Mouse (Mus musculus): ENCODE measurements around the gene Abca13. TPM values are rescaled to one million over a fixed set of nuclear protein-coding genes. Genes with fewer than 3 reads are reported as not detected.

The Abca13 gene
- polyA plus RNA-seq, 2 experiments, result 0.10 to 0.11 TPM

DNA sequence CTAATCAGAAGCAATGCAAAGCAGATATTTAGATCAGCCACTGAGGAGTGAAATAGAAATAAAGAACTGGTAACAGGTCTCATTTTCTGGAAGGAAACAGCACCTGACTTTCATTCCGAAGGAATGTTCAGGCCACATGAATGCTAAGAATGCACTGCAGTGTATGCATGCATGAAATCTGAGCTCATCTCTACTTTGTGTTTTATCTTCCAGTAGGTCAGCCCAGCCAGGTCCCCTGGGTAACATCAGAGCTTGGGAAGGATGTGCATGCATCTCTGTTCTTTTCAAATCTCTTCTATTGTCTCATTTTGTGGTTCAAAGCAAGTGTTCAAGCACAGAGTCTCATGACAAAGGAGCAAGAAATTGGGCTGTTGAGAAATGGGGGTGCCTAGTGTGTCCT lies 346.6 kb downstream of the Abca13 start:
- Histone ChIP-seq H3K27ac (no peak overlapping the region), H3K4me2 (ENCODE audit: low read depth) (no peak overlapping the region), H3K9me3 (ENCODE audit: control insufficient read depth, low read length) (no peaks in the 10 kb centered on the region), H3K36me3 (replicated peaks; ENCODE audit: control insufficient read depth, insufficient read depth, low read depth) (no peaks in the 10 kb centered on the region), H3K4me1 (replicated peaks; ENCODE audit: control insufficient read depth in 2 of 2, insufficient read depth in 2 of 2, low read length in 1 of 2) (no peaks in the 10 kb centered on the region), H3K4me3 (ENCODE audit: insufficient read depth in 1 of 2, low read depth in 2 of 2, low read length in 2 of 2) (no peak overlapping the region), H3K27me3 (ENCODE audit: control insufficient read depth, insufficient read depth, low read length) (no peaks in the 10 kb centered on the region), H3K9ac (replicated peaks) (no peak overlapping the region)
- no peak for ATAC-seq (ENCODE audit: insufficient read depth)
- no peak for DNase-seq (ENCODE audit: low read depth in 3 of 3, low spot score in 3 of 3)
- WGBS (ENCODE audit: insufficient replicate concordance), result 68% methylated on average over 1 of the region's 1 CpGs
- TF ChIP-seq EP300 (IDR thresholded peaks at IDR 0.05; ENCODE audit: low read depth) (no peak), CTCF (IDR thresholded peaks at IDR 0.05; ENCODE audit: low read depth) (no peak)

DNA sequence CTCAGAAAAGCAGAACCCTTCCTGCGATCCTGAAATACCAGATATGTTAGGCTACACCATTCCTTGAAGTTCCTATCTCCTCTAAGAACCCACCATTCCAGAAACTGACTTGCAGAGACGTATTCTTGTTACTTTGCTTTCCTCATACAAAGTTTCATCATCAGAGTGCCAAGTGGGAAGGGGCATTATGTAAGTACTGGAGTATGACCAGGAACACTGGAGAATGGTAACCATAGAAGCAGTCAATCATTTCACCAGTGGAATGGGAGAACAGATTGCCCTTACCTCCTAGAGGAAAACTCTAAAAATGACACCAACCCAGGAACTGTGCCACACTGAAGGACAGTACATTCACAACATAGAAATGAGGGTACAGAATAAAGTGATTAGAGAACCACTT lies 368.3 kb downstream of the Abca13 start:
- Histone ChIP-seq H3K9ac (replicated peaks) (no peak overlapping the region), H3K4me3 (ENCODE audit: insufficient read depth in 1 of 2, low read depth in 2 of 2, low read length in 2 of 2) (no peak overlapping the region), H3K9me3 (ENCODE audit: control insufficient read depth, low read length) (no peaks in the 10 kb centered on the region), H3K27me3 (ENCODE audit: control insufficient read depth, insufficient read depth, low read length) (no peaks in the 10 kb centered on the region), H3K36me3 (replicated peaks; ENCODE audit: control insufficient read depth, insufficient read depth, low read depth) (no peaks in the 10 kb centered on the region), H3K27ac (no peak overlapping the region), H3K4me1 (replicated peaks; ENCODE audit: control insufficient read depth in 2 of 2, insufficient read depth in 2 of 2, low read length in 1 of 2) (no peaks in the 10 kb centered on the region), H3K4me2 (ENCODE audit: low read depth) (no peak overlapping the region)
- DNase-seq (ENCODE audit: low read depth in 3 of 3, low spot score in 3 of 3) (no peak), ATAC-seq (ENCODE audit: insufficient read depth) (no peak)
- 43% methylated on average over 2 of the region's 2 CpGs for WGBS (ENCODE audit: insufficient replicate concordance)
- TF ChIP-seq CTCF (IDR thresholded peaks at IDR 0.05; ENCODE audit: low read depth), result no peak
- no peak for TF ChIP-seq EP300 (IDR thresholded peaks at IDR 0.05; ENCODE audit: low read depth)

DNA sequence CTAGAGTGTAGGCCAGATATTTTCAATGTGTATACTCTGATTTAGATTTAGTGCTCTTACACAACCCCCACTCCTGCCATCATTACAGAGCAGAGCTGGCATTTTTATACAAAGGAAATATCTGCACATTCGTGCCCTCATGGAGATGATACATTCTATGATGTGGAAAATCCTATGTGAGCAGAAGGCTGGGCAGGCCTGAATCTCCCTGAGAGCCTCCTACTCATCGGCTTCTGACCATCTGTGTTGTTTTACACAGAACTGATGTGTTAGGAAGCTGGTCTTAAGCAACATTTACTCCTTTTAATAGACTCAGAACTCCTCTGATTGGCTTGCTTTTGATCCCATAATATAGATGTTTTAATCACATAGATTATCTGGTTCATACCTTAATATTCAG lies 376.6 kb downstream of the Abca13 start:
- Histone ChIP-seq H3K4me2 (ENCODE audit: low read depth) (no peak overlapping the region), H3K36me3 (replicated peaks; ENCODE audit: control insufficient read depth, insufficient read depth, low read depth) (no peaks in the 10 kb centered on the region), H3K27me3 (ENCODE audit: control insufficient read depth, insufficient read depth, low read length) (no peaks in the 10 kb centered on the region), H3K9me3 (ENCODE audit: control insufficient read depth, low read length) (no peaks in the 10 kb centered on the region), H3K9ac (replicated peaks) (no peak overlapping the region), H3K4me1 (replicated peaks; ENCODE audit: control insufficient read depth in 2 of 2, insufficient read depth in 2 of 2, low read length in 1 of 2) (no peaks in the 10 kb centered on the region), H3K4me3 (ENCODE audit: insufficient read depth in 1 of 2, low read depth in 2 of 2, low read length in 2 of 2) (no peak overlapping the region), H3K27ac (no peak overlapping the region)
- 44% methylated on average over 2 of the region's 2 CpGs for WGBS (ENCODE audit: insufficient replicate concordance)
- DNase-seq (ENCODE audit: low read depth in 3 of 3, low spot score in 3 of 3), result no peak
- ATAC-seq (ENCODE audit: insufficient read depth), result no peak
- TF ChIP-seq EP300 (IDR thresholded peaks at IDR 0.05; ENCODE audit: low read depth) (no peak), CTCF (IDR thresholded peaks at IDR 0.05; ENCODE audit: low read depth) (no peak)

DNA sequence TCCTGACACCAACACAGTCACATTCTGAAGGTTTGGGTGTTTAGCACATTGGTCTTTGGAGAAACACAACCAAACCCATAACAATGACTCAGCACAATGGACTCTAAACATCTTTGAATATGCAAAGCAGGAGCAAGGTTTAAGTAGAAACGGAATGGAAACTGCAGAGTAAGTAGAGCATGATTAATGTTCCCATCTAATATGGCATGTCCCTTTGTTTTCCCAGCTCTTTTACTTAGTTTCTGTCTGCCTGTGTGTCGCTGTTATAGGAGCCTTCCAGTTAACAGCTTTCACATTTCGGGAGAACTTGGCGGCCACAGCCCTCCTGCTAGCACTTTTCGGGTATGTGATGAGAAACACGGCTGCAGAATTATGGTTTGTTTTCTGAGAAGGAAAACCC lies 378.6 kb downstream of the Abca13 start:
- Histone ChIP-seq H3K4me2 (ENCODE audit: low read depth) (no peak overlapping the region), H3K4me1 (replicated peaks; ENCODE audit: control insufficient read depth in 2 of 2, insufficient read depth in 2 of 2, low read length in 1 of 2) (no peaks in the 10 kb centered on the region), H3K27me3 (ENCODE audit: control insufficient read depth, insufficient read depth, low read length) (no peaks in the 10 kb centered on the region), H3K9me3 (ENCODE audit: control insufficient read depth, low read length) (no peaks in the 10 kb centered on the region), H3K27ac (no peak overlapping the region), H3K36me3 (replicated peaks; ENCODE audit: control insufficient read depth, insufficient read depth, low read depth) (no peaks in the 10 kb centered on the region), H3K4me3 (ENCODE audit: insufficient read depth in 1 of 2, low read depth in 2 of 2, low read length in 2 of 2) (no peak overlapping the region), H3K9ac (replicated peaks) (no peak overlapping the region)
- DNase-seq (ENCODE audit: low read depth in 3 of 3, low spot score in 3 of 3) (no peak), ATAC-seq (ENCODE audit: insufficient read depth) (no peak)
- TF ChIP-seq EP300 (IDR thresholded peaks at IDR 0.05; ENCODE audit: low read depth) (no peak), CTCF (IDR thresholded peaks at IDR 0.05; ENCODE audit: low read depth) (no peak)
- 70% methylated on average over 6 of the region's 6 CpGs for WGBS (ENCODE audit: insufficient replicate concordance)

DNA sequence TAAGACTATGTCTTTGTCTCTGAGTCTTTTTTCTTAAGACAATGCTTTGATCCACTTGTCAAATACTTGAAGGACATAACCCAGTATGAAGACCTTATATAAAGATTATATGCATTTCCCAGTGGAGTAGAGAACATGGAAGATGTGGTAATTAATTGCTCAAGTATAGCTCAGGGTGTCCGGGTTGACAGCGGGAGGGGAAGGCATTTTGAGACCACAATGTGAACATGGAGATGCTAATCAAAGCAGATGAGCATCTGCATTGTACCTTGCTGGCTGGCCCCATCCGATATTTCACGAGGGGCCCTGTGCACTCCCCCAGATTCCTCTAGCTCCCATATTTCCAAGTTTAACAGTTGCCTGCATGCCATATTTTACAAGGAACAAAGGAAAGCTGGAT lies 383.2 kb downstream of the Abca13 start:
- Histone ChIP-seq H3K4me2 (ENCODE audit: low read depth) (no peak overlapping the region), H3K9ac (replicated peaks) (no peak overlapping the region), H3K9me3 (ENCODE audit: control insufficient read depth, low read length) (no peaks in the 10 kb centered on the region), H3K4me3 (ENCODE audit: insufficient read depth in 1 of 2, low read depth in 2 of 2, low read length in 2 of 2) (no peak overlapping the region), H3K27ac (no peak overlapping the region), H3K27me3 (ENCODE audit: control insufficient read depth, insufficient read depth, low read length) (no peaks in the 10 kb centered on the region), H3K36me3 (replicated peaks; ENCODE audit: control insufficient read depth, insufficient read depth, low read depth) (no peaks in the 10 kb centered on the region), H3K4me1 (replicated peaks; ENCODE audit: control insufficient read depth in 2 of 2, insufficient read depth in 2 of 2, low read length in 1 of 2) (no peaks in the 10 kb centered on the region)
- TF ChIP-seq CTCF (IDR thresholded peaks at IDR 0.05; ENCODE audit: low read depth) (no peak), EP300 (IDR thresholded peaks at IDR 0.05; ENCODE audit: low read depth) (no peak)
- DNase-seq (ENCODE audit: low read depth in 3 of 3, low spot score in 3 of 3) (no peak), ATAC-seq (ENCODE audit: insufficient read depth) (no peak)
- WGBS (ENCODE audit: insufficient replicate concordance), result 68% methylated on average over 4 of the region's 4 CpGs

Data from liver, embryonic 14.5 days (tissue).